Mouse (Mus musculus) heart, embryonic 11.5 days (tissue): Measurements from ENCODE around the gene Trim9. TPM values are rescaled to one million over a fixed set of nuclear protein-coding genes. Genes with fewer than 3 reads are reported as not detected.

Source experiments
- ATAC-seq: fragments of 200-750 bp; cut with Nextera tagmentation; replicated peaks from 2 replicates; pipeline ENCODE4 v1.8.0; 2017; ENCODE audit warnings: moderate library complexity; ENCODE audit not compliant: insufficient number of reproducible peaks, low FRiP score, low TSS enrichment
- H3K27ac ChIP-seq: fragments of 300-500 bp; sonication (generic); 2 replicates; pipeline ENCODE4 v1.5.1; 2014; ENCODE audit warnings: mild to moderate bottlenecking, low read depth, low read length
- H3K27me3 ChIP-seq: fragments of 300-500 bp; sonication (generic); 2 replicates; pipeline ENCODE4 v1.6.1; 2014; ENCODE audit warnings: mild to moderate bottlenecking, low read length, mixed read lengths; ENCODE audit not compliant: control insufficient read depth, insufficient read depth
- H3K36me3 ChIP-seq: fragments of 300-500 bp; sonication (generic); 2 replicates; pipeline ENCODE4 v1.6.1; 2014; ENCODE audit warnings: mild to moderate bottlenecking, low read length, moderate library complexity, mixed read lengths; ENCODE audit not compliant: control insufficient read depth, insufficient read depth
- H3K4me1 ChIP-seq: fragments of 300-500 bp; sonication (generic); 2 replicates; pipeline ENCODE4 v1.6.1; 2014; ENCODE audit warnings: low read length; ENCODE audit not compliant: control insufficient read depth, insufficient read depth
- H3K4me2 ChIP-seq: fragments of 300-500 bp; sonication (generic); 2 replicates; pipeline ENCODE4 v1.6.1; 2014; ENCODE audit warnings: mild to moderate bottlenecking, moderate library complexity
- H3K4me3 ChIP-seq: fragments of 300-500 bp; sonication (generic); 2 replicates; pipeline ENCODE4 v1.5.1; 2014; ENCODE audit warnings: low read depth, low read length
- H3K9ac ChIP-seq: fragments of 300-500 bp; sonication (generic); 2 replicates; pipeline ENCODE4 v1.6.1; 2014; ENCODE audit warnings: mild to moderate bottlenecking, low read depth, low read length, moderate library complexity
- H3K9me3 ChIP-seq: fragments of 300-500 bp; sonication (generic); replicated peaks from 2 replicates; pipeline ENCODE4 v1.6.1; 2016; ENCODE audit warnings: low read length; ENCODE audit not compliant: control insufficient read depth
- WGBS: fragments of 180-500 bp; shearing (Covaris S2); extraction: QIAGEN DNeasy Blood & Tissue Kit; methylation state at CpG from one replicate; pipeline ENCODE4 v1.1.7; 2014; ENCODE audit not compliant: insufficient replicate concordance; 5-methylcytosine and 5-hydroxymethylcytosine counted together
- polyA plus RNA-seq: library from polyadenylated mRNA; unstranded; fragments of >200 nt; fragmentation: Nextera tagmentation; extraction: Ambion mirVana; gene quantifications from 2 replicates; pipeline ENCODE4 v1.2.1, GENCODE M21; 2014

Trim9 gene
- polyA plus RNA-seq, 1 experiment from 2014 or later: 0.59 TPM

- Histone ChIP-seq H3K9ac (no peak overlapping the region), H3K27me3 (no peaks in the 10 kb centered on the region), H3K27ac (no peak overlapping the region), H3K4me2 (no peak overlapping the region), H3K4me1 (peaks cover 14% of the 10 kb centered on the region; the same call in 1 of the 2 replicates), H3K4me3 (no peak overlapping the region), H3K36me3 (no peaks in the 10 kb centered on the region), H3K9me3 (no peaks in the 10 kb centered on the region)
- ATAC-seq: no peak
- WGBS: 73% methylated on average over 7 of the region's 7 CpGs
Measured at GRCm38 (mm10) chr12:70263721-70264120, 83.7 kb downstream of the Trim9 start.

GRCm38 (mm10) chr12:70262271-70262953, 85.0 kb downstream of the Trim9 start:
- ATAC-seq: no peak
- Histone ChIP-seq H3K9ac (no peak overlapping the region), H3K4me1 (peaks cover 14% of the 10 kb centered on the region; the same call in 1 of the 2 replicates), H3K9me3 (no peaks in the 10 kb centered on the region), H3K4me2 (no peak overlapping the region), H3K4me3 (no peak overlapping the region), H3K27ac (no peak overlapping the region), H3K27me3 (no peaks in the 10 kb centered on the region), H3K36me3 (no peaks in the 10 kb centered on the region)
- 89% methylated on average over 17 of the region's 17 CpGs for WGBS

GRCm38 (mm10) chr12:70251210-70251884, 96.1 kb downstream of the Trim9 start:
- Histone ChIP-seq H3K9ac (no peak overlapping the region), H3K27me3 (no peaks in the 10 kb centered on the region), H3K4me3 (no peak overlapping the region), H3K9me3 (no peaks in the 10 kb centered on the region), H3K27ac (no peak overlapping the region), H3K36me3 (no peaks in the 10 kb centered on the region), H3K4me2 (no peak overlapping the region), H3K4me1 (peaks cover 30% of the 10 kb centered on the region)
- ATAC-seq: no peak
- WGBS: 72% methylated on average over 15 of the region's 15 CpGs

- no peak overlapping the region for H3K27ac ChIP-seq
- H3K4me2 ChIP-seq: no peak overlapping the region
- no peaks in the 10 kb centered on the region for H3K36me3 ChIP-seq
- peaks cover 30% of the 10 kb centered on the region for H3K4me1 ChIP-seq
- H3K9ac ChIP-seq: no peak overlapping the region
- 81% methylated on average over 10 of the region's 10 CpGs for WGBS
- ATAC-seq: no peak
- no peaks in the 10 kb centered on the region for H3K27me3 ChIP-seq
- H3K4me3 ChIP-seq: no peak overlapping the region
- no peaks in the 10 kb centered on the region for H3K9me3 ChIP-seq
Measured at GRCm38 (mm10) chr12:70249616-70250157, 97.7 kb downstream of the Trim9 start.

GRCm38 (mm10) chr12:70247683-70248474, 99.5 kb downstream of the Trim9 start:
- no peak overlapping the region for H3K4me3 ChIP-seq
- H3K9ac ChIP-seq: no peak overlapping the region
- no peak overlapping the region for H3K4me2 ChIP-seq
- ATAC-seq: no peak
- peaks cover 30% of the 10 kb centered on the region for H3K4me1 ChIP-seq
- no peaks in the 10 kb centered on the region for H3K27me3 ChIP-seq
- 0 out of 2 replicates have a peak overlapping the region, but pooled peaks have one; percentile 1 for H3K27ac ChIP-seq
- H3K9me3 ChIP-seq: no peaks in the 10 kb centered on the region
- 50% methylated on average over 15 of the region's 15 CpGs for WGBS
- H3K36me3 ChIP-seq: no peaks in the 10 kb centered on the region

- H3K36me3 ChIP-seq: no peaks in the 10 kb centered on the region
- whole genome bisulfite sequencing: 81% methylated on average over 7 of the region's 7 CpGs
- peaks cover 7% of the 10 kb centered on the region for H3K4me1 ChIP-seq
- no peak overlapping the region for H3K9ac ChIP-seq
- H3K27ac ChIP-seq: no peak overlapping the region
- H3K4me2 ChIP-seq: no peak overlapping the region
- no peaks in the 10 kb centered on the region for H3K27me3 ChIP-seq
- no peak for ATAC-seq
- H3K4me3 ChIP-seq: no peak overlapping the region
- H3K9me3 ChIP-seq: no peaks in the 10 kb centered on the region
Measured at GRCm38 (mm10) chr12:70242550-70242949, 104.9 kb downstream of the Trim9 start.

- Histone ChIP-seq H3K27ac (no peak overlapping the region), H3K4me3 (no peak overlapping the region), H3K36me3 (no peaks in the 10 kb centered on the region), H3K9ac (no peak overlapping the region), H3K4me2 (no peak overlapping the region), H3K9me3 (no peaks in the 10 kb centered on the region), H3K4me1 (no peaks in the 10 kb centered on the region; the same call in 1 of the 2 replicates), H3K27me3 (no peaks in the 10 kb centered on the region)
- WGBS: 64% methylated on average over 5 of the region's 5 CpGs
- no peak for ATAC-seq
Measured at GRCm38 (mm10) chr12:70239741-70240140, 107.7 kb downstream of the Trim9 start.

GRCm38 (mm10) chr12:70238604-70239003, 108.8 kb downstream of the Trim9 start:
- Histone ChIP-seq H3K9me3 (no peaks in the 10 kb centered on the region), H3K9ac (no peak overlapping the region), H3K4me2 (no peak overlapping the region), H3K36me3 (no peaks in the 10 kb centered on the region), H3K27me3 (no peaks in the 10 kb centered on the region), H3K4me3 (no peak overlapping the region), H3K4me1 (no peaks in the 10 kb centered on the region; the same call in 1 of the 2 replicates), H3K27ac (no peak overlapping the region)
- ATAC-seq: no peak
- WGBS: 66% methylated on average over 8 of the region's 8 CpGs
